Mouse (Mus musculus) MEL (cell line): Measurements from ENCODE around the gene Cchcr1.

Experiments used
- EP300 ChIP-seq, 2 experiments: IDR thresholded peaks; 2 replicates each; pipeline ENCODE4 v1.6.1; 2011; ENCODE audit warnings: improper control_type of control experiment in 2 of 2, low read length in 2 of 2, low read depth in 1 of 2, mild to moderate bottlenecking in 1 of 2
- MAX ChIP-seq: IDR thresholded peaks from 2 replicates; pipeline ENCODE4 v1.6.1; 2011; ENCODE audit warnings: low read length, improper control_type of control experiment

DNA sequence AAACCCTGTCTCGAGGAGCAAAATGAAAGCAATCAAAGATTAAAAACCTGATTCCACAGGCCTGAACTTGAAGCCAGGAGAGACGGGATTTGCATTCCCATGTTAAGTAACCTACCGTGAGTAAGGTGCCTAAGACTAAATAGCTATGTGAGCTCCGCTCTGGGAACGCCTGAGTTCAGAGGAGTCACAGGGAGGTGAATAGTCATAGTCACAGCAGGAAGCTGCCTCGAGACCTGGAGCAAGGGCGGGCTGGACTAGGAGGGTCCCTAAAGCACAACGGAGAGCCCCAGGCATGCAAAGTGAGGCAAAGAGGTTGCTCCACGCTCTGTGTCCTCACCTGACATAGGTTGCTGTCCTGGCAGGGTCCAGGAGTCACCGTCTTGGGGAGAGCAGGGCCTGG, 22.6 kb downstream of the Cchcr1 start:
- TF ChIP-seq MAX (no peak), EP300 (IDR thresholded peaks at IDR 0.05; ENCODE audit: low read depth in 1 of 2, low read length in 2 of 2) (no peak)
